In genomic region chr9:89972321-89972720, GRCm38 (mm10) we compare ENCODE assay signal across 29 mouse cellular contexts.
DNase-seq lines count a peak whose midpoint lies in the region; ATAC-seq lines count a peak whose summit lies in the region.
"Had no signal": no experiment of that assay in that cellular context is flagged by ENCODE, and none has a peak within 500 bp of the region (broad histone marks: within the 10 kb centered on the region; RNA-seq: fewer than 3 reads in every experiment).

No protein-coding gene starts in this region.

- no peak overlapping the region for H3K9ac ChIP-seq in embryonic facial prominence, embryonic 12.5 days
- no peak overlapping the region for H3K9ac ChIP-seq in intestine, embryonic 15.5 days
- H3K9ac ChIP-seq: forebrain, postnatal 0 days; hindbrain, embryonic 13.5 days; kidney, embryonic 15.5 days; liver, embryonic 12.5 days; liver, postnatal 0 days; midbrain, embryonic 13.5 days; stomach, embryonic 15.5 days had no signal

- no peaks in the 10 kb centered on the region for H3K9me3 ChIP-seq in embryonic facial prominence, embryonic 12.5 days
- no peaks in the 10 kb centered on the region for H3K9me3 ChIP-seq in embryonic facial prominence, embryonic 10.5 days
- no peaks in the 10 kb centered on the region for H3K9me3 ChIP-seq in intestine, embryonic 15.5 days
- H3K9me3 ChIP-seq: hindbrain, embryonic 13.5 days; kidney, embryonic 15.5 days; liver, embryonic 12.5 days; megakaryocyte, embryonic 14.5 days; midbrain, embryonic 13.5 days; stomach, embryonic 15.5 days had no signal

- H3K4me3 ChIP-seq in embryonic facial prominence, embryonic 12.5 days = no peak overlapping the region
- H3K4me3 ChIP-seq in embryonic facial prominence, embryonic 10.5 days = no peak overlapping the region
- H3K4me3 ChIP-seq in intestine, embryonic 15.5 days (replicated peaks) = no peak overlapping the region
- H3K4me3 ChIP-seq: erythroblast, embryonic 14.5 days; hindbrain, embryonic 13.5 days; kidney, embryonic 15.5 days; liver, embryonic 12.5 days; megakaryocyte, embryonic 14.5 days; midbrain, embryonic 13.5 days; stomach, embryonic 15.5 days had no signal

- ATAC-seq in embryonic facial prominence, embryonic 12.5 days (ENCODE audit: insufficient number of reproducible peaks, insufficient read depth, low FRiP score, low TSS enrichment) = 0 out of 2 replicates have a peak, but pooled peaks have one; percentile 10
- ATAC-seq in intestine, embryonic 15.5 days = no peak
- ATAC-seq: forebrain, postnatal 0 days; liver, embryonic 12.5 days; liver, postnatal 0 days; midbrain, embryonic 13.5 days had no signal

- no peak overlapping the region for H3K4me2 ChIP-seq in embryonic facial prominence, embryonic 12.5 days (replicated peaks)
- no peak overlapping the region for H3K4me2 ChIP-seq in intestine, embryonic 15.5 days (replicated peaks)
- H3K4me2 ChIP-seq: heart, embryonic 11.5 days; hindbrain, embryonic 13.5 days; kidney, embryonic 15.5 days; liver, embryonic 12.5 days; midbrain, embryonic 13.5 days; stomach, embryonic 15.5 days had no signal

- DNase-seq in embryonic facial prominence, embryonic 10.5 days (ENCODE audit: low spot score) = no peak
- peak; percentile 11 for DNase-seq in right cerebral cortex, postnatal 25 days
- no peak for DNase-seq in right cerebral cortex, adult 18-20 months
- DNase-seq in cerebellum, adult 9-11 months = peak; percentile 53
- no peak for DNase-seq in urinary bladder, adult 18-20 months (ENCODE audit: low spot score in 2 of 2)
- DNase-seq: adrenal gland, postnatal 14 days; embryo, embryonic 11 days; forebrain, postnatal 0 days; gastrocnemius, postnatal 14 days; heart, adult 18-20 months; heart, postnatal 4 days; kidney, adult 11 months; kidney, postnatal 25 days; left cerebral cortex, postnatal 4 days; liver, postnatal 0 days; lung, postnatal 36 days; right cerebral cortex, postnatal 14 days; thymus, adult 18-20 months; thymus, postnatal 25 days had no signal

- 54% methylated on average over 3 of the region's 3 CpGs for whole genome bisulfite sequencing in embryonic facial prominence, embryonic 12.5 days
- 55% methylated on average over 3 of the region's 3 CpGs for WGBS in embryonic facial prominence, embryonic 10.5 days
- WGBS in intestine, embryonic 15.5 days = 45% methylated on average over 3 of the region's 3 CpGs

- no peaks in the 10 kb centered on the region for H3K27me3 ChIP-seq in embryonic facial prominence, embryonic 12.5 days
- no peaks in the 10 kb centered on the region; the same call in 1 of the 2 replicates for H3K27me3 ChIP-seq in embryonic facial prominence, embryonic 10.5 days (replicated peaks; ENCODE audit: low read depth, poor library complexity, severe bottlenecking)
- H3K27me3 ChIP-seq in intestine, embryonic 15.5 days (replicated peaks) = 0 out of 2 replicates have a peak, but pooled peaks cover 2% of the 10 kb centered on the region
- H3K27me3 ChIP-seq: kidney, embryonic 15.5 days; midbrain, embryonic 13.5 days had no signal

- no peak overlapping the region for H3K27ac ChIP-seq in embryonic facial prominence, embryonic 12.5 days
- no peak overlapping the region for H3K27ac ChIP-seq in embryonic facial prominence, embryonic 10.5 days (replicated peaks)
- H3K27ac ChIP-seq in intestine, embryonic 15.5 days = no peak overlapping the region
- H3K27ac ChIP-seq: hindbrain, embryonic 13.5 days; kidney, embryonic 15.5 days; liver, embryonic 12.5 days; midbrain, embryonic 13.5 days; stomach, embryonic 15.5 days had no signal

- H3K4me1 ChIP-seq in embryonic facial prominence, embryonic 12.5 days = no peaks in the 10 kb centered on the region
- H3K4me1 ChIP-seq in embryonic facial prominence, embryonic 10.5 days = no peaks in the 10 kb centered on the region
- H3K4me1 ChIP-seq in intestine, embryonic 15.5 days (replicated peaks) = no peaks in the 10 kb centered on the region
- H3K4me1 ChIP-seq: hindbrain, embryonic 13.5 days; kidney, embryonic 15.5 days; liver, embryonic 12.5 days; midbrain, embryonic 13.5 days; stomach, embryonic 15.5 days had no signal

- H3K36me3 ChIP-seq in embryonic facial prominence, embryonic 12.5 days = no peaks in the 10 kb centered on the region
- H3K36me3 ChIP-seq in embryonic facial prominence, embryonic 10.5 days (replicated peaks) = no peaks in the 10 kb centered on the region
- no peaks in the 10 kb centered on the region for H3K36me3 ChIP-seq in intestine, embryonic 15.5 days
- H3K36me3 ChIP-seq: hindbrain, embryonic 13.5 days; kidney, embryonic 15.5 days; liver, embryonic 12.5 days; midbrain, embryonic 13.5 days; stomach, embryonic 15.5 days had no signal

Comparison
In these comparisons a context has a peak if more than half of its experiments do, and no peak if none do; other contexts are left out.
1. DNase-seq: peak in right cerebral cortex, postnatal 25 days (single experiment) and cerebellum, adult 9-11 months (single experiment); none in embryonic facial prominence, embryonic 10.5 days (single experiment), right cerebral cortex, adult 18-20 months (single experiment) and urinary bladder, adult 18-20 months (0 of 2).